36 mouse cellular contexts compared by ENCODE assay signal in genomic region chr6:86940966-86941365, GRCm38 (mm10).
"Had no signal": no experiment of that assay in that cellular context is flagged by ENCODE, and none has a peak within 500 bp of the region (broad histone marks: within the 10 kb centered on the region; RNA-seq: fewer than 3 reads in every experiment).

No protein-coding gene starts in this region.

- DNase-seq: heart, postnatal 10 days; heart, postnatal 14 days; heart, postnatal 36 days; heart, postnatal 4 days; kidney, adult 11 months; kidney, adult 18-20 months; kidney, adult 2 months; kidney, adult 8-10 months; kidney, adult 9 months; kidney, postnatal 10 days; kidney, postnatal 14 days; kidney, postnatal 25 days; kidney, postnatal 36 days; kidney, postnatal 4 days; layer of hippocampus, adult 9-11 months; layer of hippocampus, postnatal 36 days had no signal

- H3K27me3 ChIP-seq: heart, embryonic 12.5 days; heart, embryonic 13.5 days; heart, embryonic 15.5 days; hindbrain, embryonic 12.5 days; hindbrain, embryonic 13.5 days; hindbrain, embryonic 15.5 days; intestine, embryonic 15.5 days; kidney, embryonic 15.5 days had no signal

- H3K4me1 ChIP-seq: hindbrain, embryonic 10.5 days; hindbrain, embryonic 12.5 days; hindbrain, embryonic 13.5 days; hindbrain, embryonic 15.5 days; intestine, embryonic 15.5 days; kidney, embryonic 15.5 days had no signal

- H3K9ac ChIP-seq: heart, embryonic 12.5 days; heart, embryonic 13.5 days; heart, embryonic 15.5 days; hindbrain, embryonic 12.5 days; hindbrain, embryonic 13.5 days; hindbrain, embryonic 14.5 days; hindbrain, embryonic 15.5 days; intestine, embryonic 15.5 days; kidney, embryonic 15.5 days had no signal

- H3K4me2 ChIP-seq: heart, embryonic 11.5 days; heart, embryonic 12.5 days; heart, embryonic 13.5 days; heart, embryonic 15.5 days; hindbrain, embryonic 12.5 days; hindbrain, embryonic 13.5 days; hindbrain, embryonic 14.5 days; hindbrain, embryonic 15.5 days; intestine, embryonic 15.5 days; kidney, embryonic 15.5 days had no signal

- ATAC-seq: hindbrain, embryonic 16.5 days; hindbrain, postnatal 0 days; inflammation-experienced regulatory T-cells, adult 6 months; intestine, embryonic 15.5 days; intestine, embryonic 16.5 days; intestine, postnatal 0 days had no signal

- H3K27ac ChIP-seq: heart, embryonic 10.5 days; heart, embryonic 13.5 days; heart, embryonic 15.5 days; hindbrain, embryonic 10.5 days; hindbrain, embryonic 12.5 days; hindbrain, embryonic 13.5 days; hindbrain, embryonic 14.5 days; hindbrain, embryonic 15.5 days; hindbrain, postnatal 0 days; intestine, embryonic 15.5 days; kidney, embryonic 15.5 days; kidney, postnatal 0 days; layer of hippocampus, adult 2 months; left cerebral cortex, adult 2 months had no signal

- H3K9me3 ChIP-seq: heart, embryonic 10.5 days; heart, embryonic 15.5 days; hindbrain, embryonic 15.5 days; intestine, embryonic 15.5 days; kidney, embryonic 15.5 days had no signal

- H3K4me3 ChIP-seq: heart, embryonic 10.5 days; heart, embryonic 12.5 days; heart, embryonic 13.5 days; heart, embryonic 15.5 days; hindbrain, embryonic 10.5 days; hindbrain, embryonic 12.5 days; hindbrain, embryonic 13.5 days; hindbrain, embryonic 15.5 days; intestine, embryonic 15.5 days; kidney, embryonic 15.5 days; layer of hippocampus, adult 2 months; left cerebral cortex, adult 2 months had no signal
